Comparison of ENCODE assay signal across 8 mouse cellular contexts in genomic region chr11:120822321-120822720, GRCm38 (mm10). TPM values are rescaled to one million over a fixed set of nuclear protein-coding genes. Genes with fewer than 3 reads are reported as not detected.
DNase-seq lines count a peak whose midpoint lies in the region; ATAC-seq and TF ChIP-seq lines count a peak whose summit lies in the region.

No protein-coding gene starts in this region.

- ATAC-seq in kidney, embryonic 16.5 days (ENCODE audit: low FRiP score, low TSS enrichment) = no peak
- no peak for ATAC-seq in hindbrain, embryonic 11.5 days (ENCODE audit: low FRiP score)
- ATAC-seq in midbrain, embryonic 12.5 days (ENCODE audit: low FRiP score, low read depth) = no peak

- TF ChIP-seq CTCF in cortical plate, adult 2 months (IDR thresholded peaks at IDR 0.05; ENCODE audit: extremely low read depth, insufficient read depth, low read length) = no peak

- no peaks in the 10 kb centered on the region for H3K27me3 ChIP-seq in kidney, embryonic 16.5 days (ENCODE audit: insufficient read depth, low read length)
- no peaks in the 10 kb centered on the region for H3K27me3 ChIP-seq in hindbrain, embryonic 11.5 days (ENCODE audit: control insufficient read depth, insufficient read depth, low read length)
- no peaks in the 10 kb centered on the region for H3K27me3 ChIP-seq in midbrain, embryonic 12.5 days

- H3K4me3 ChIP-seq in kidney, embryonic 16.5 days (ENCODE audit: low read length) = peak overlapping the region; percentile 80
- peak overlapping the region; percentile 62 for H3K4me3 ChIP-seq in cortical plate, adult 2 months (ENCODE audit: insufficient read depth, low read length)
- peak overlapping the region; percentile 88 for H3K4me3 ChIP-seq in hindbrain, embryonic 11.5 days (ENCODE audit: low read depth, low read length)
- H3K4me3 ChIP-seq in midbrain, embryonic 12.5 days = peak overlapping the region; percentile 90

- H3K4me1 ChIP-seq in kidney, embryonic 16.5 days (ENCODE audit: insufficient read depth, low read length) = peaks cover 31% of the 10 kb centered on the region
- no peaks in the 10 kb centered on the region for H3K4me1 ChIP-seq in cortical plate, adult 2 months (ENCODE audit: control insufficient read depth, insufficient read depth, low read length)
- peaks cover 33% of the 10 kb centered on the region for H3K4me1 ChIP-seq in hindbrain, embryonic 11.5 days (replicated peaks; ENCODE audit: control insufficient read depth, insufficient read depth, low read length)
- peaks cover 44% of the 10 kb centered on the region for H3K4me1 ChIP-seq in midbrain, embryonic 12.5 days

- no peak for TF ChIP-seq POLR2A in cortical plate, adult 2 months (IDR thresholded peaks at IDR 0.05; ENCODE audit: extremely low read depth, insufficient read depth, low read length)

- no peak for DNase-seq in kidney, adult 8-10 months
- no peak for DNase-seq in hindbrain, embryonic 11.5 days (ENCODE audit: low spot score)
- DNase-seq in MN1 (ENCODE audit: low spot score) = no peak
- no peak for DNase-seq in kidney, postnatal 25 days
- no peak for DNase-seq in layer of hippocampus, adult 9-11 months

- no peaks in the 10 kb centered on the region for H3K9me3 ChIP-seq in kidney, embryonic 16.5 days (ENCODE audit: low read length)
- H3K9me3 ChIP-seq in hindbrain, embryonic 11.5 days (ENCODE audit: control insufficient read depth, low read length) = no peaks in the 10 kb centered on the region
- H3K9me3 ChIP-seq in midbrain, embryonic 12.5 days = no peaks in the 10 kb centered on the region

- peak overlapping the region; percentile 93 for H3K9ac ChIP-seq in kidney, embryonic 16.5 days (replicated peaks; ENCODE audit: low read length)
- H3K9ac ChIP-seq in hindbrain, embryonic 11.5 days (ENCODE audit: low read depth, low read length) = peak overlapping the region; percentile 88
- H3K9ac ChIP-seq in midbrain, embryonic 12.5 days (replicated peaks) = peak overlapping the region; percentile 95

- no peak overlapping the region for H3K27ac ChIP-seq in kidney, embryonic 16.5 days (ENCODE audit: low read length)
- H3K27ac ChIP-seq in cortical plate, adult 2 months (ENCODE audit: insufficient read depth, low read length) = no peak overlapping the region
- H3K27ac ChIP-seq in hindbrain, embryonic 11.5 days (ENCODE audit: low read depth, low read length) = no peak overlapping the region
- H3K27ac ChIP-seq in midbrain, embryonic 12.5 days (replicated peaks) = no peak overlapping the region

- peak overlapping the region; percentile 74 for H3K4me2 ChIP-seq in kidney, embryonic 16.5 days (replicated peaks; ENCODE audit: low read depth, low read length)
- H3K4me2 ChIP-seq in hindbrain, embryonic 11.5 days (replicated peaks; ENCODE audit: low read depth, low read length) = peak overlapping the region; percentile 96
- peak overlapping the region; percentile 86 for H3K4me2 ChIP-seq in midbrain, embryonic 12.5 days (replicated peaks)

- 44% methylated on average over 4 of the region's 4 CpGs for WGBS in kidney, embryonic 16.5 days
- WGBS in hindbrain, embryonic 11.5 days = 74% methylated on average over 4 of the region's 4 CpGs
- WGBS in midbrain, embryonic 12.5 days = 60% methylated on average over 4 of the region's 4 CpGs

- H3K36me3 ChIP-seq in kidney, embryonic 16.5 days (ENCODE audit: insufficient read depth, low read length) = peaks cover 49% of the 10 kb centered on the region
- peaks cover 19% of the 10 kb centered on the region for H3K36me3 ChIP-seq in hindbrain, embryonic 11.5 days (ENCODE audit: control insufficient read depth, insufficient read depth, low read length)
- peaks cover 51% of the 10 kb centered on the region for H3K36me3 ChIP-seq in midbrain, embryonic 12.5 days

RNA-seq across cellular contexts. Expression of gene Fasn, which starts 2.0 kb away (rescaled TPM):
- 50.0 and 50.4 TPM in 2 replicates for polyA plus RNA-seq in kidney, embryonic 16.5 days (2015; fragmentation: Nextera tagmentation; extraction: Ambion mirVana)
- polyA plus RNA-seq in cortical plate, adult 2 months (2012; rRNA removed) = 219 and 242 TPM in 2 replicates
- 76.0 and 94.1 TPM in 2 replicates for polyA plus RNA-seq in hindbrain, embryonic 11.5 days (2014; fragmentation: Nextera tagmentation; extraction: Ambion mirVana)
- 139 and 140 TPM in 2 replicates for polyA plus RNA-seq in midbrain, embryonic 12.5 days (2016; fragmentation: Nextera tagmentation; extraction: Ambion mirVana)

RNA-seq across cellular contexts. Expression of gene Dus1l, which starts 26.1 kb away (rescaled TPM):
- 89.9 and 91.0 TPM in 2 replicates for polyA plus RNA-seq in kidney, embryonic 16.5 days (2015; fragmentation: Nextera tagmentation; extraction: Ambion mirVana)
- polyA plus RNA-seq in cortical plate, adult 2 months (2012; rRNA removed) = 49.8 and 51.3 TPM in 2 replicates
- polyA plus RNA-seq in hindbrain, embryonic 11.5 days (2014; fragmentation: Nextera tagmentation; extraction: Ambion mirVana) = 70.9 and 71.3 TPM in 2 replicates
- polyA plus RNA-seq in midbrain, embryonic 12.5 days (2016; fragmentation: Nextera tagmentation; extraction: Ambion mirVana) = 64.2 and 67.6 TPM in 2 replicates

RNA-seq across cellular contexts. Expression of gene Gps1, which starts 38.2 kb away (rescaled TPM):
- 230 and 239 TPM in 2 replicates for polyA plus RNA-seq in kidney, embryonic 16.5 days (2015; fragmentation: Nextera tagmentation; extraction: Ambion mirVana)
- 223 and 224 TPM in 2 replicates for polyA plus RNA-seq in cortical plate, adult 2 months (2012; rRNA removed)
- 264 and 272 TPM in 2 replicates for polyA plus RNA-seq in hindbrain, embryonic 11.5 days (2014; fragmentation: Nextera tagmentation; extraction: Ambion mirVana)
- 235 and 248 TPM in 2 replicates for polyA plus RNA-seq in midbrain, embryonic 12.5 days (2016; fragmentation: Nextera tagmentation; extraction: Ambion mirVana)

RNA-seq across cellular contexts. Expression of gene Rfng, which starts 38.3 kb away (rescaled TPM):
- 44.0 and 46.9 TPM in 2 replicates for polyA plus RNA-seq in kidney, embryonic 16.5 days (2015; fragmentation: Nextera tagmentation; extraction: Ambion mirVana)
- polyA plus RNA-seq in cortical plate, adult 2 months (2012; rRNA removed) = 98.9 and 103 TPM in 2 replicates
- 28.8 and 29.4 TPM in 2 replicates for polyA plus RNA-seq in hindbrain, embryonic 11.5 days (2014; fragmentation: Nextera tagmentation; extraction: Ambion mirVana)
- 63.4 and 66.4 TPM in 2 replicates for polyA plus RNA-seq in midbrain, embryonic 12.5 days (2016; fragmentation: Nextera tagmentation; extraction: Ambion mirVana)

RNA-seq across cellular contexts. Expression of gene Hmga1b, which starts 59.7 kb away (rescaled TPM):
- 3.4 and 9.0 TPM in 2 replicates for polyA plus RNA-seq in kidney, embryonic 16.5 days (2015; fragmentation: Nextera tagmentation; extraction: Ambion mirVana)
- polyA plus RNA-seq in cortical plate, adult 2 months (2012; rRNA removed) = 1.4 and 2.8 TPM in 2 replicates
- polyA plus RNA-seq in hindbrain, embryonic 11.5 days (2014; fragmentation: Nextera tagmentation; extraction: Ambion mirVana) = 5.6 and 7.0 TPM in 2 replicates
- 5.4 and 6.8 TPM in 2 replicates for polyA plus RNA-seq in midbrain, embryonic 12.5 days (2016; fragmentation: Nextera tagmentation; extraction: Ambion mirVana)
